Mouse (Mus musculus) thymus, adult 2 months (tissue): ENCODE measurements at regions not wholly inside any gene's neighbourhood (a gene's known extent, or its start where the extent isn't known, plus 50 kb on each side); places are given as distances from the start of the nearest gene placed in this dataset.

ENCODE experiments used
- DNase-seq: peaks from one replicate; pipeline ENCODE4 v3.0.0; 2021
- H3K27ac ChIP-seq: fragments of 200-500 bp; 2 replicates; pipeline ENCODE4 v1.5.1; 2012; ENCODE audit warnings: low read length, control low read depth; ENCODE audit not compliant: control insufficient read depth, insufficient read depth
- H3K27me3 ChIP-seq: fragments of 200-500 bp; 2 replicates; pipeline ENCODE4 v1.6.1; 2012; ENCODE audit warnings: mild to moderate bottlenecking, low read length, moderate library complexity, mixed read lengths; ENCODE audit not compliant: control insufficient read depth, insufficient read depth
- H3K36me3 ChIP-seq: fragments of 200-500 bp; 2 replicates; pipeline ENCODE4 v1.6.1; 2012; ENCODE audit warnings: mild to moderate bottlenecking, low read length, moderate library complexity; ENCODE audit not compliant: control insufficient read depth, insufficient read depth
- H3K4me1 ChIP-seq: fragments of 200-500 bp; replicated peaks from 2 replicates; pipeline ENCODE4 v1.6.1; 2012; ENCODE audit warnings: low read length; ENCODE audit not compliant: control insufficient read depth, insufficient read depth
- H3K4me3 ChIP-seq: fragments of 200-500 bp; 2 replicates; pipeline ENCODE4 v1.5.1; 2012; ENCODE audit warnings: mild to moderate bottlenecking, low read length, control low read depth, moderate library complexity; ENCODE audit not compliant: control insufficient read depth, insufficient read depth
- CTCF ChIP-seq: fragments of 200-500 bp; IDR thresholded peaks from 2 replicates; pipeline ENCODE4 v1.5.1; 2012; ENCODE audit warnings: mild to moderate bottlenecking, control low read depth, low read length, moderate library complexity, borderline replicate concordance; ENCODE audit not compliant: control insufficient read depth, poor library complexity, insufficient read depth; ENCODE audit errors: extremely low read depth
- POLR2A ChIP-seq: fragments of 200-500 bp; IDR thresholded peaks from 2 replicates; pipeline ENCODE4 v1.6.1; 2012; ENCODE audit warnings: mild to moderate bottlenecking, low read length, control low read depth, moderate library complexity; ENCODE audit not compliant: control insufficient read depth, poor library complexity, insufficient read depth; ENCODE audit errors: extremely low read depth
- WGBS: fragments of 180-500 bp; shearing (Covaris S2); methylation state at CpG from one replicate; pipeline ENCODE4 v1.1.7; 2018; 5-methylcytosine and 5-hydroxymethylcytosine counted together

- Histone ChIP-seq H3K27me3 (no peaks in the 10 kb centered on the region), H3K4me1 (no peaks in the 10 kb centered on the region), H3K27ac (no peak overlapping the region), H3K36me3 (no peaks in the 10 kb centered on the region), H3K4me3 (no peak overlapping the region)
- 94% methylated on average over 3 of the region's 3 CpGs for WGBS
- no peak for DNase-seq
- TF ChIP-seq CTCF, result no peak
- no peak for TF ChIP-seq POLR2A
Observed at GRCm38 (mm10) chr10:9111051-9111450, 225.2 kb upstream of the Sash1 start.

- Histone ChIP-seq H3K4me1 (no peaks in the 10 kb centered on the region), H3K36me3 (no peaks in the 10 kb centered on the region), H3K4me3 (no peak overlapping the region), H3K27ac (no peak overlapping the region), H3K27me3 (no peaks in the 10 kb centered on the region)
- DNase-seq, result no peak
- no peak for TF ChIP-seq CTCF
- TF ChIP-seq POLR2A, result no peak
- WGBS, result 98% methylated on average over 2 of the region's 2 CpGs
Observed at GRCm38 (mm10) chr10:9096207-9096606, 210.3 kb upstream of the Sash1 start.

GRCm38 (mm10) chr10:9095163-9095562 lies 209.3 kb upstream of the Sash1 start:
- Histone ChIP-seq H3K36me3 (no peaks in the 10 kb centered on the region), H3K4me3 (no peak overlapping the region), H3K4me1 (no peaks in the 10 kb centered on the region), H3K27ac (no peak overlapping the region), H3K27me3 (no peaks in the 10 kb centered on the region)
- TF ChIP-seq CTCF, result no peak
- no peak for TF ChIP-seq POLR2A
- WGBS, result 91% methylated on average over 6 of the region's 6 CpGs
- no peak for DNase-seq

GRCm38 (mm10) chr10:9092237-9092885 lies 206.5 kb upstream of the Sash1 start:
- Histone ChIP-seq H3K27ac (no peak overlapping the region), H3K4me3 (no peak overlapping the region), H3K27me3 (no peaks in the 10 kb centered on the region), H3K4me1 (no peaks in the 10 kb centered on the region), H3K36me3 (no peaks in the 10 kb centered on the region)
- no peak for DNase-seq
- no peak for TF ChIP-seq CTCF
- WGBS, result 84% methylated on average over 10 of the region's 10 CpGs

- Histone ChIP-seq H3K4me1 (no peaks in the 10 kb centered on the region), H3K27me3 (no peaks in the 10 kb centered on the region), H3K4me3 (no peak overlapping the region), H3K27ac (no peak overlapping the region), H3K36me3 (no peaks in the 10 kb centered on the region)
- TF ChIP-seq CTCF (no peak), POLR2A (no peak)
- DNase-seq, result no peak
- 95% methylated on average over 6 of the region's 6 CpGs for WGBS
Observed at GRCm38 (mm10) chr10:9090961-9091360, 205.1 kb upstream of the Sash1 start.

- no peak for DNase-seq
- no peaks in the 10 kb centered on the region for H3K27me3 ChIP-seq
- H3K4me3 ChIP-seq, result no peak overlapping the region
- H3K36me3 ChIP-seq, result no peaks in the 10 kb centered on the region
- H3K4me1 ChIP-seq, result no peaks in the 10 kb centered on the region
- TF ChIP-seq CTCF (no peak), POLR2A (no peak)
- WGBS, result 93% methylated on average over 3 of the region's 3 CpGs
- H3K27ac ChIP-seq, result no peak overlapping the region
Observed at GRCm38 (mm10) chr10:9087871-9088270, 202.0 kb upstream of the Sash1 start.

- DNase-seq, result no peak
- no peak for TF ChIP-seq CTCF
- TF ChIP-seq POLR2A, result no peak
- Histone ChIP-seq H3K27me3 (no peaks in the 10 kb centered on the region), H3K27ac (no peak overlapping the region), H3K36me3 (no peaks in the 10 kb centered on the region), H3K4me3 (no peak overlapping the region), H3K4me1 (no peaks in the 10 kb centered on the region)
- WGBS, result 72% methylated on average over 3 of the region's 3 CpGs
Observed at GRCm38 (mm10) chr10:9087171-9087570, 201.3 kb upstream of the Sash1 start.
